Mouse (Mus musculus) heart, embryonic 16.5 days (tissue): ENCODE results near the gene Gpank1. TPM values are rescaled to one million over a fixed set of nuclear protein-coding genes. Genes with fewer than 3 reads are reported as not detected.

ENCODE experiments used
- ATAC-seq: fragments of 200-750 bp; cut with Nextera tagmentation; replicated peaks from 2 replicates; pipeline ENCODE4 v1.8.0; 2017; ENCODE audit warnings: moderate number of reproducible peaks; ENCODE audit not compliant: insufficient read depth, low FRiP score; ENCODE audit errors: extremely low read depth
- H3K27ac ChIP-seq: fragments of 300-500 bp; sonication (generic); 2 replicates; pipeline ENCODE4 v1.5.1; 2014; ENCODE audit warnings: mild to moderate bottlenecking, low read length, control low read depth, moderate library complexity
- H3K27me3 ChIP-seq: fragments of 300-500 bp; sonication (generic); 2 replicates; pipeline ENCODE4 v1.6.1; 2014; ENCODE audit warnings: low read length, mixed read lengths; ENCODE audit not compliant: control insufficient read depth, insufficient read depth
- H3K36me3 ChIP-seq: fragments of 300-500 bp; sonication (generic); 2 replicates; pipeline ENCODE4 v1.6.1; 2014; ENCODE audit not compliant: control insufficient read depth, insufficient read depth
- H3K4me1 ChIP-seq: fragments of 300-500 bp; sonication (generic); 2 replicates; pipeline ENCODE4 v1.6.1; 2014; ENCODE audit warnings: low read length, mixed read lengths; ENCODE audit not compliant: control insufficient read depth, insufficient read depth
- H3K4me2 ChIP-seq: fragments of 300-500 bp; sonication (generic); 2 replicates; pipeline ENCODE4 v1.6.1; 2014; ENCODE audit warnings: low read depth, mild to moderate bottlenecking, control low read depth, low read length
- H3K4me3 ChIP-seq: fragments of 300-500 bp; sonication (generic); 2 replicates; pipeline ENCODE4 v1.5.1; 2014; ENCODE audit warnings: mild to moderate bottlenecking, control low read depth, low read length
- H3K9ac ChIP-seq: fragments of 300-500 bp; sonication (generic); 2 replicates; pipeline ENCODE4 v1.6.1; 2014; ENCODE audit warnings: low read length, control low read depth
- H3K9me3 ChIP-seq: fragments of 300-500 bp; sonication (generic); replicated peaks from 2 replicates; pipeline ENCODE4 v1.6.1; 2016; ENCODE audit warnings: low read length; ENCODE audit not compliant: control insufficient read depth
- WGBS: fragments of 180-500 bp; shearing (Covaris S2); extraction: QIAGEN DNeasy Blood & Tissue Kit; methylation state at CpG from one replicate; pipeline ENCODE4 v1.1.7; 2014; 5-methylcytosine and 5-hydroxymethylcytosine counted together
- polyA plus RNA-seq: library from polyadenylated mRNA; unstranded; fragments of >200 nt; fragmentation: Nextera tagmentation; extraction: Ambion mirVana; gene quantifications from 2 replicates; pipeline ENCODE4 v1.2.1, GENCODE M21; 2015

Gene Gpank1
- polyA plus RNA-seq, 1 experiment from 2014 or later: 14.9 TPM

DNA sequence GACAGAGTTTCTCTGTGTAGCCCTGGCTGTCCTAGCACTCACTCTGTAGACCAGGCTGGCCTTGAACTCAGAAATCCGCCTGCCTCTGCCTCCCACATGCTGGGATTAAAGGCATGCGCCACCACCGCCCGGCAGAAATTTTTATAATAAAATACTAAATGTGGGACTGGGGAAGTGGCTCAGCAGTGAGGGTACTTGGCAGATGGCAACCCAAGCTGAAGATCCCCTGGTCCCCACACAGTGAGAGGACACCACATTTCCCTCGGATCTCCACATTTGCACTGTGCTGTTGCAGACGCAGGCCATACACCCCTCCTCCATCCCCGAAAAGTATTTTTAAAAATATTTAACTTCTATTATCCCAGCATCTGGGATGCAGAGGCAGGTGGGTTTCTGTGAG lies 12.3 kb downstream of the Gpank1 start:
- H3K36me3 ChIP-seq: peaks cover under 1% of the 10 kb centered on the region
- no peak overlapping the region for H3K4me3 ChIP-seq
- H3K27ac ChIP-seq: no peak overlapping the region
- no peak overlapping the region for H3K9ac ChIP-seq
- WGBS: 96% methylated on average over 7 of the region's 7 CpGs
- H3K4me2 ChIP-seq: no peak overlapping the region
- ATAC-seq: no peak
- no peaks in the 10 kb centered on the region for H3K27me3 ChIP-seq
- peaks cover 16% of the 10 kb centered on the region for H3K4me1 ChIP-seq
- no peaks in the 10 kb centered on the region for H3K9me3 ChIP-seq

DNA sequence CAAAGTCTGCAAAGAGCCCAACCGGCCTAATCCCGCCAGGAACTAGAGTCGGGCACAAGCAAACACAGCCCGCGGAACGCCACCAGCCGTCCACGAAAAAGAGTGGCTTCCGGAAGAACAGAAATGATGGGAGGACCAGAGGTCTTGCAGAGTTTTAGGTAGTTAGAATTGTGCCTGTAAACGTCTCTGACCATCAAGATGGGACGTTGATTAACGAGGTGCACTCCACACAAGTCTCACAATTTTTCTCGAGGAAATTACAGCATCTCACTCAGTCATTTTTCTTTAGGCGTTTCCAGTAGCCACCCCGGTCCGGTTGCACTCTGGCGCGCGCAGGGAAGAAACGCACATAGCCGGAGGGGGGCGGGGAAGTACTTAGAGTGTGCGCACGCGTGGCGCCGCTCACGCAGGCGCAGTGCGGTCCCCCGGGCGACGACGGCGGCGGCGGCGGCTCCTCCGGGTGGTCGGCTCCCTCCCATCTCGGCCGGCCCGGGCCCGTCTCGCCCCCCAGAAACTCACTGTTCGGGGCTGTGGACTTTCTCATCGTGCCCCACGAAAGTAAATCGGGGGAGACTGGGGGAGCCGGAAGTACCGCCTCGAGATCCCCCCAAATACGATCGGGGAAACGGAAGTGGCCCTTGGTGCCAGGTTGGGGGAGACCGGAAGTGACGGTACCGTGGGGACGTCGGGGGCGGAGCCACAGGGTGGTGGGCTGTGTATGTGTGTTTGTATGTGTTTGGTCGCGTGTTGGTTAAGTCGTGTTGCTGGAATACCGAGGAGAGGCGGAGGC lies 13.7 kb downstream of the Gpank1 start, which contains the start of gene Bag6:
TSS of gene Bag6 (plus strand) at position 378 of the 790 bp plus-strand sequence.
- H3K4me3 ChIP-seq: peak within 1 kb of the TSS; percentile 86
- peaks cover 12% of the 10 kb centered on the region for H3K36me3 ChIP-seq
- H3K27ac ChIP-seq: peak within 1 kb of the TSS; percentile 97
- peaks cover 16% of the 10 kb centered on the region for H3K4me1 ChIP-seq
- peak within 1 kb of the TSS; percentile 92 for H3K4me2 ChIP-seq
- H3K9ac ChIP-seq: peak within 1 kb of the TSS; percentile 90
- under 1% methylated on average over 66 of the region's 66 CpGs for WGBS
- H3K27me3 ChIP-seq: no peaks in the 10 kb centered on the region
- H3K9me3 ChIP-seq: no peaks in the 10 kb centered on the region
- ATAC-seq: peak; percentile 95

- WGBS: under 1% methylated on average over 43 of the region's 43 CpGs
- Histone ChIP-seq H3K9ac (peak overlapping the region; percentile 90), H3K27me3 (no peaks in the 10 kb centered on the region), H3K4me1 (peaks cover 16% of the 10 kb centered on the region), H3K4me2 (peak overlapping the region; percentile 92), H3K36me3 (peaks cover 20% of the 10 kb centered on the region), H3K9me3 (no peaks in the 10 kb centered on the region), H3K4me3 (peak overlapping the region; percentile 86), H3K27ac (peak overlapping the region; percentile 97)
- peak; percentile 51 for ATAC-seq
Measured at GRCm38 (mm10) chr17:35135591-35136320, 14.5 kb downstream of the Gpank1 start.

DNA sequence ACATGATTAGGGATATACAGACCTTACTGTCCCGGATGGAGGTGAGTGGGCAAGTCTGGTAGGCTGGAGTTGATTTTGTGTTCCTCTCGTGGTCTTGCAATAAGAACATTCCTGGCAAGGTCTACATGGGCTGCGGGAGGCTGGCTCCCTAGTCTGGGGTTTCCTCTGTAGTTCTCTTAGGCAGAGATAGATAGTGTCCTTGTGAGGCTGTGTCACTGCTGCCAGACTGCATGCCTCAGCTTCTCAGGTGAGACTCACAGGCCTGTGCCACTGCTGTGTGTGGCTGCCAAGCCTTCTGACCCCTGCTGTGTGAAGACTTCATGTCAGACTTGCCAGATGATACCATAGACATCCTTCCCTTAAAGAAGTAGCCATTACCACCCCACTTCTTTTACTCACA lies 18.0 kb downstream of the Gpank1 start:
- Histone ChIP-seq H3K4me2 (no peak overlapping the region), H3K4me3 (no peak overlapping the region), H3K9ac (no peak overlapping the region), H3K36me3 (peaks cover 54% of the 10 kb centered on the region), H3K27me3 (no peaks in the 10 kb centered on the region), H3K9me3 (no peaks in the 10 kb centered on the region), H3K27ac (no peak overlapping the region), H3K4me1 (peaks cover 16% of the 10 kb centered on the region)
- ATAC-seq: no peak
- 94% methylated on average over 3 of the region's 3 CpGs for WGBS

DNA sequence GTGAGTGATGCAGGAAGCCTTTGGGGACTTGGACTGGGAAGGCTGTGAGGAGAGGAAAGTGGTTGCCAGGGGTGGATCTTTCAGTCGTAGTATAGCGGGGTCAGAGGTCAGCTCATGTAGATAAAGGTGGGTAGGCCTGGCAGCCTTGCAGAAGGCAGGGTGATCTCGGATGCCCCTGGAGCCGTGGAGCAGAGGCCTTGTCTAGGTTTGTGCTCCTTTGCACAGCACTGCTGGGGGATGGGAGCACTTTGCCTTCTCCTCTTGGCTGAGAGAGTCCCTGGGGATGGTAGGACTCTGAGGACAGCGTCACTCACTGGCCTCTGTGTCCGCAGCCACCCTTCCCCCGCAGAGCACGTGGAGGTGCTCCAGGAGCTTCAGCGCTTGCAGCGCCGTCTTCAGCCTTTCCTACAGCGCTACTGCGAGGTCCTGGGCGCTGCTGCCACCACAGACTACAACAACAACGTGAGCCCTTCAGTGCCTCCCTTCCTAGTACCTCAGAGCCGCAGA lies 19.3 kb downstream of the Gpank1 start:
- Histone ChIP-seq H3K27ac (no peak overlapping the region), H3K36me3 (peaks cover 66% of the 10 kb centered on the region), H3K27me3 (no peaks in the 10 kb centered on the region), H3K4me3 (no peak overlapping the region), H3K4me2 (no peak overlapping the region), H3K9ac (no peak overlapping the region), H3K4me1 (peaks cover 16% of the 10 kb centered on the region), H3K9me3 (no peaks in the 10 kb centered on the region)
- no peak for ATAC-seq
- 70% methylated on average over 16 of the region's 16 CpGs for WGBS

DNA sequence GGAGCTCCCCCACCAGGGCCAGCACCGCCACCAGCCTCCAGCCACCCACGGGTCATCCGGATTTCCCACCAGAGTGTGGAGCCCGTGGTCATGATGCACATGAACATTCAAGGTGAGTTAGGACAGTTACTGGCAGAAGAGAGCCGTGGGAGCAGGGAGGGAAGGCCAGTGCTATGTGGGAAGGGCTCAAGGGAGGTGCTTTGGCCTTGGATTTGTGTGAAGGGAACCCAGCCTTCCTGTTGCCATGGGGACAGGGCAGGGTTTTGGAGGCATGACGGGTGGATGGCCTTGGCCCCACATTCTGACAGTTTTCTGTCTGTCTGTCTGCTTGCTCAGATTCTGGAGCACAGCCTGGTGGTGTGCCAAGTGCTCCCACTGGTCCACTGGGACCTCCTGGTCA lies 20.7 kb downstream of the Gpank1 start:
- 93% methylated on average over 6 of the region's 6 CpGs for WGBS
- no peaks in the 10 kb centered on the region for H3K9me3 ChIP-seq
- no peaks in the 10 kb centered on the region for H3K27me3 ChIP-seq
- H3K4me1 ChIP-seq: peaks cover 6% of the 10 kb centered on the region
- H3K4me2 ChIP-seq: no peak overlapping the region
- peaks cover 74% of the 10 kb centered on the region for H3K36me3 ChIP-seq
- no peak overlapping the region for H3K9ac ChIP-seq
- H3K27ac ChIP-seq: no peak overlapping the region
- no peak overlapping the region for H3K4me3 ChIP-seq
- ATAC-seq: no peak

DNA sequence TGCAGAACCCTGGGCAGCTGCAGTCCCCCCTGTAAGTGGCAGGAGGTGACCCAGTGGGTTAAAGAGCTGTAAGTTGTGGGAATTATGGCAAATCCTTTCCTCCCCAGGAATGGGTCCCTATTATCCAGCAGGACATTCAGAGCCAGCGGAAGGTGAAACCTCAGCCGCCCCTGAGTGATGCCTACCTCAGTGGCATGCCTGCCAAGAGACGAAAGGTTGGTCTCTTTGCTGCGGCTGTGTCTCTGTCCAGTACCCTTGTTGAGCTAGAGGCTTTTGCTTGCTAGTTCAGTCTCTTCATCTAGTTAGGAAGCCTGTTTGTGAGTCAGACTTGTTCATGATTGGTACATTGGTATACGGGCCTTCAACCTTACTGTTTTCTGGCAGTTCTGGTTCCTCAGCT lies 24.9 kb downstream of the Gpank1 start:
- no peak overlapping the region for H3K4me2 ChIP-seq
- WGBS: 84% methylated on average over 5 of the region's 5 CpGs
- H3K9me3 ChIP-seq: no peaks in the 10 kb centered on the region
- no peaks in the 10 kb centered on the region for H3K27me3 ChIP-seq
- H3K36me3 ChIP-seq: peaks cover 81% of the 10 kb centered on the region
- no peak overlapping the region for H3K4me3 ChIP-seq
- H3K27ac ChIP-seq: no peak overlapping the region
- no peak for ATAC-seq
- no peak overlapping the region for H3K9ac ChIP-seq
- H3K4me1 ChIP-seq: no peaks in the 10 kb centered on the region

DNA sequence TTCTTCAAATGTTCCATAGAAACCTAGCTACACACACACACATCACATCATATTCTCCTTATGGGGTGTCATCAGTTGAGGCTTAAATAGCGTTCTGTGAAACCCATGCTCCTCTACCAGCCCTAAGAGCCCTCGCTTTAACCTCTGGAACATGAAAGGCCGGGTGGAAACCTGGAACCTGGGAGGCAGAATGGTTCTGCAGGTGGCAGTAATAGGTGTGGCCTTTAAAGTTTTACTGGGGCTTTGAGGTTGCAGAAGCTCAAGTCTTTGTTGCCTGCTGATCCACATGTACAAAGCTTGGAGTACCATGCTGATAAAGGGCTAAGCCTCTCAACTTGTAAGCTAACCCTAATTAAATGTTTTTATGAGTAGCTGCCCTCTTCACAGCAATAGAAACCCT lies 26.1 kb downstream of the Gpank1 start:
- WGBS: 60% methylated on average over 3 of the region's 3 CpGs
- H3K9ac ChIP-seq: no peak overlapping the region

More for the DNA sequence above, 26.1 kb downstream of the Gpank1 start:
- Histone ChIP-seq H3K27me3 (no peaks in the 10 kb centered on the region), H3K36me3 (peaks cover 81% of the 10 kb centered on the region), H3K4me3 (no peak overlapping the region), H3K4me2 (no peak overlapping the region), H3K9me3 (no peaks in the 10 kb centered on the region), H3K4me1 (no peaks in the 10 kb centered on the region), H3K27ac (no peak overlapping the region)
- no peak for ATAC-seq
